Mouse (Mus musculus) megakaryocyte-erythroid progenitor cell, adult 5-6 weeks (primary cell): ENCODE data around the gene Taf6l. TPM values are rescaled to one million over a fixed set of nuclear protein-coding genes. Genes with fewer than 3 reads are reported as not detected.

ENCODE experiments used
- ATAC-seq: replicated peaks from 2 replicates; pipeline ENCODE4 v1.8.0; 2016; ENCODE audit warnings: mild to moderate bottlenecking, inconsistent platforms; ENCODE audit not compliant: severe bottlenecking, poor library complexity, low FRiP score, low TSS enrichment
- total RNA-seq, 2 experiments: library from RNA; stranded (forward) in 1 of 2; stranded (reverse) in 1 of 2; fragments of 200-1000, 215-1000 nt in 1 of 2; fragments of >200 nt in 1 of 2; fragmentation: Nextera tagmentation in 1 of 2; gene quantifications; 2 replicates each; pipeline ENCODE4 v1.2.3; 2014 to 2017

Taf6l gene
- total RNA-seq (2014; fragmentation: Nextera tagmentation) (13.2 and 16.1 TPM in 2 replicates), total RNA-seq (2017) (7.6 and 12.0 TPM in 2 replicates)

DNA sequence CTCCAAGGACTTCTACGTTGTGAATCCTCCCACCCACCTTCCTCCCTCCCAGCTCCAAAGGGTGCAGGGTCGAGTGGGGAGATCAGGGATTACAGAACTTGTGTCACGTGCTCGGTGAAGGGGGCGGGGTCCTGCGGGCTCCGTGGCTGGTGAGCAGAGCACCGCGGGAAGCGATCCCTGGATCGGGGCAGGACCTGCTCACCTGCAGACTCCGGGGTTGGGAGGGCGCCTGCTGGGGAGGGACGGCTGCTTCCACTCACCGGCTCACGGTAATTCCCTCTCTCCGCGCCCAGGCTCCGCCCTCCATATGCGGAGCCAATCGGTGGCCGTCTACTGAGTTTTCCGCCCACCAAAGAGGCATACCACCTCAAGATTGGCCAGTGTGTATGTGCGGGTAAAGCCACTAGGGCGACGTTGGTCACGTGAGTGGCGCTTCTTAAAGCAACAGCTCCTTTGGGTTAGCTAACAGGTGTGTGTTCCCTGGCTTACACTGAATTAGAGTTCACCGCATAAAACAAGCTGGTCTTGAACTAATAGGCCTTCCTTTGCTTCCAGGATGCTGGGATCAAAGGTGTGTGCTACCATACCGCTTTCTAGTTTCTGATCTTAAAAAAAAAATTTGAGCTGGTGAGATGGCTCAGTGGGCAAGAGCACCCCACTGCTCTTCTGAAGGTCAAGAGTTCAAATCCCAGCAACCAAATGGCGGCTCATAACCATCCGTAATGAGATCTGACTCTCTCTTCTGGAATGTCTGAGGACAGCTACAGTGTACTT lies at the start of gene Taf6l:
Gene Taf6l (minus strand): TSS at position 410 of the 774 bp plus-strand sequence.
- ATAC-seq: peak; percentile 99

DNA sequence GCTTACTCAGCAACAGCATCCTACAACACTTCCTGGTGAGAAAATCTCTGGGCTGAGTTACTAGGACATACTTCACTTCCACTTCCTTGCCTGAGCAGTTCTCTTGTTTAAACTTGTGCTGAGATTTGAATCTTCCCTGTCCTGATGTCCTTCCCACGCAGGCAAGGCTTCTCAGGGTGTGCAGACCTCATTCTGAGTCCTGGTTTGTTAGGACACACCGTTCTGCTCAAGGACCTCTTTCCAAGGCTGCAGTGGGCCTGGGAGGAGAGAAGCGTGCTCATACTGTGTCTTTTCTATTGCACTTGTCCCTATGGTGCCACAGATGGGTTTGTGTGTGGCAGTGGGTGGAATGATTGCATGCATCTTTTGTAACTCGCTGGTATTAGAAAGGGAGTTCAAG lies 46.8 kb upstream of the Taf6l start:
- no peak for ATAC-seq

DNA sequence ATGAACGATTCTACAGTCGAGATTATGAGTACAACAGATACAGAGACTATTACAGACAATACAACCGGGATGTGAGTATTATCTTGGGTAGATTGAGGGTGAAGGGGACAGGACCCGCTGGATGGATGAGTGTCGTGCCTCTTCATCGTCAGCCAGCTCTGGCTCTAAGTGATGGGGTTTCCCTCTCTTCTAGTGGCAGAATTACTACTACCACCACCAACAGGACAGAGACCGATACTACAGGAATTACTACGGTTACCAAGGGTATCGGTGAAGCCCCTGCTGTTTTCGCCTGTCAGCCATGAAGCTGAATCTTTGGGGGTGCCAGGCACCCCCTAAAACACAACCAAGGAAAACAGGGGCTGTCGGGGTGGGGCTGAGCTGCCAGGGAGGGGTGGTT lies 45.0 kb upstream of the Taf6l start:
- 0 out of 2 replicates have a peak, but pooled peaks have one; percentile 35 for ATAC-seq

DNA sequence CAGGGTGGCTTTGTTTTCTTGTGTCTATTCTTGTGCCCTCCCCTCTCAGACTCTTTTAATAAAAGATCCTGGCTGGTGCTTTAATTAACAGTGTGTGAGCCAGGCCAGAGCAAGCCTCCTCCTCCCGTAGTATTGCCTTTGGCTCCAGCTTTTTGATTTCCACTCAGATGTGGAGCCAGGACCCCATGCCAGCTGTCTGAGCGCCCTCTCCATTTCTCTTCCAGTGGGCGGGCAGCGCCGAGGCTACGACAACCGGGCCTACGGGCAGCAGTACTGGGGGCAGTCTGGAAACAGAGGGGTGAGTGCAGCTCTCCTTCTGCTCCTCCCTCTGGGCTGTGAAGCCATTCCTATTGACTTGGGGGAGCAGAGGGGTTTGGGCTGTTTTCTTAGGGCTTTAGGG lies 44.4 kb upstream of the Taf6l start:
- no peak for ATAC-seq

DNA sequence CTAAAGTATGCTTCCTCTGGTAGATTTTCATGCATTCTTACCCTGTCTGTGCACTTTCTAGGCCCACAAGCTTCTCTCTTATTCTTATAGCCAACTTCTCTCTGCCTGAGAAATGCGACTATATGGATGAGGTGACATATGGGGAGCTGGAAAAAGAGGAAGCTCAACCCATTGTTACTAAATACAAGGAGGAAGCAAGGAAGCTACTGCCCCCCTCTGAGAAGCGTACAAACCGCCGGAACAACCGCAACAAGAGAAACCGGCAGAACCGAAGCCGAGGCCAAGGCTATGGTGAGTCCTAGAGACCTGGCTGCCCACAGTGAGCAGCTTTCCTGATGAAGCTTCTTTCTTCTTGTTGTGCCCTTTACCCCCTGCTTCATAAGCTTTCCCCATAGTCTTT lies 43.4 kb upstream of the Taf6l start, which contains the start of gene AC129217.1:
Gene AC129217.1 (plus strand): TSS at position 114 of the 400 bp plus-strand sequence.
- no peak for ATAC-seq

DNA sequence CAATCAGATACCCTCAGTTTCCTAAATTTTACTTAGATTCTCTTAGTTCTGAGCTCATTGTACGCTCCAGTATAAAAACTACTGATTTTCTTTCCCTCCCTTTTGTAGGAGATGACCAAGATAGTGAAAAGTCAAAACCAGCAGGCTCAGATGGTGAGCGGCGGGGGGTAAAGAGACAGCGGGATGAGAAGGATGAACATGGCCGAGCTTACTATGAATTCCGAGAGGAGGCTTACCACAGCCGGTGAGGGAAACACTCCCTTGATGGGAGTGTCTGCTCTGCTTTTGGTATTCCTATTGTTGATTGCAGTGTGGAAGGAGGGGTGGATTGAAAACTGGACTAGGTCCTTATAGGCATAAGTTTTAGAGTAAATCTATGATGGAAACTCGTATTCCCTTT lies 36.5 kb upstream of the Taf6l start:
- ATAC-seq: no peak

DNA sequence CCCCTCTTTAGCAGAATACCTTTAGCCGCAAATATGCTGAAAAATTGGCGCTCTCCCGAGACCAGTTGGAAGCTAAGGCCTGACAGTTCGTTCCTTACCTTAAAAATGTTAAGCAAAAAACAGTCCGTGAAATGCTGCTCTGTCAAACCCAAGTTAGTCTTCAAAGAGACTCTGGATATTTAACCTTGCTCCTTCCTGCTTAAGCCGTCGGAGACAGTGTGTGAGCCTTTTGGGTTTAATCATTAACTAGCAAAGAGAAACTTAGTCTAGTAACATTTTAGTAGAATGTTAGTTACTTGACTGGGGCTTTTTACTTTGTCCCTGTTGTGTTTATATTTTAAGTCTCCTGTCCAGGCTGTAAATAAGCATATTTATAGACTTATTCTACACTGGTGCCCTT lies 34.9 kb upstream of the Taf6l start:
- ATAC-seq: no peak

DNA sequence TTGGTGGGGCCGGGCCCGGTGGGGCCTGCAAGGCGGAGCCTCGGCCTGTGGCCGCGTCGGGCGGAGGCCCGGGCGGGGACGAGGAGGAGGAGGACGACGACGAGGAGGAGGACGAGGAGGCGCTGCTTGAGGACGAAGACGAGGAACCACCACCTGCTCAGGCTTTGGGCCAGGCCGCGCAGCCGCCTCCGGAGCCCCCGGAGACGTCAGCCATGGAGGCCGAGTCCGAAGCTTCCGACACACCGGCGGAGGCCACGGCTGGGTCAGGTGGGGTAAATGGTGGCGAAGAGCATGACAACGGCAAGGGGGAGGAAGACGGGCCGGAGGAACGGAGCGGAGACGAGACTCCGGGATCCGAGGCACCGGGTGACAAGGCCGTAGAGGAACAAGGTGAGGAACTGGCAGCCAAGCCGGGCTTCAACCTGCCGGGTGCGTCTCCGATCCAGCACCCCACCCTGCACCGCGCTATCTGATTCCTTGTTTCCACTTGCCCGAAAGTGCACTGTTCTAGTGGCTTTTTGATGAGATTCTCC lies 34.3 kb upstream of the Taf6l start:
- no peak for ATAC-seq

DNA sequence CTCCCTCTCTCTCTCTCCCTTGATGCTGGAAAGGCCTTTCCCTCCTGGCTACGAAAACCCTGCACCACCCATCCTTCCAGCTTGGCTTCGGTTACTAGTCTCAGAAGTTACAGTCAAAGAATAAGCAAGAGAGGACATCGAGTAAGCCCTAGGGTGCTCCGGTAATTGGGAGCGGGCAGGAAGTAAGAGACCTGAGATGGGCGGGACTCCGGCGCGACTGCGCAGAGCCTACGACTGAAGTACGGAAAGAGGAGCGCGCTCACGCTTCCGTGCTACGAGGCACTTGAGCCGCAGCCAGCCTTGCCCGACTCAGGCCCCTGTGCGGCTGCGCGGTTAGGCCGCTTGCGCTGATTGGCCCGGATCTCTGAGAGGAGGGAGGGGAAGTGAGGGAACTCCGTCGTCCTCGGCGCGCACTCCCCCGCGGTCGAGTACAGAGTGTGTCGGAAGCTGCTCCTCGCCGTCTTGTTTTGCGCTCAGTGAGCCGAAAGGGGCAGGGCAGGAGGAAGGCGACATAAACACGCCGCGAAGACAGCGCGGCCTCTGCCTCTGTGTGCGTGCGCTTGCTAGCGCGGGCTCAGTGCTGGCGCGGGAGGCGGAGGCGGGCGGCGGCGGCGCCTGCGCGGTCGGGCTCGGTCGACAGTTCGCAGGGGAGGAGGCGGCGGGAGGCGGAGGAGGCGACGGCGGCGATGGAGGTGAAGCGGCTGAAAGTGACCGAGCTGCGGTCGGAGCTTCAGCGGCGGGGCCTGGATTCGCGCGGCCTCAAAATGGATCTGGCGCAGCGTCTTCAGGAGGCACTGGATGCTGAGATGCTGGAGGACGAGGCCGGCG lies 33.6 kb upstream of the Taf6l start, which contains the start of gene Hnrnpul2:
Gene Hnrnpul2 (plus strand): TSS at position 415 of the 828 bp plus-strand sequence.
- ATAC-seq: peak; percentile 90

DNA sequence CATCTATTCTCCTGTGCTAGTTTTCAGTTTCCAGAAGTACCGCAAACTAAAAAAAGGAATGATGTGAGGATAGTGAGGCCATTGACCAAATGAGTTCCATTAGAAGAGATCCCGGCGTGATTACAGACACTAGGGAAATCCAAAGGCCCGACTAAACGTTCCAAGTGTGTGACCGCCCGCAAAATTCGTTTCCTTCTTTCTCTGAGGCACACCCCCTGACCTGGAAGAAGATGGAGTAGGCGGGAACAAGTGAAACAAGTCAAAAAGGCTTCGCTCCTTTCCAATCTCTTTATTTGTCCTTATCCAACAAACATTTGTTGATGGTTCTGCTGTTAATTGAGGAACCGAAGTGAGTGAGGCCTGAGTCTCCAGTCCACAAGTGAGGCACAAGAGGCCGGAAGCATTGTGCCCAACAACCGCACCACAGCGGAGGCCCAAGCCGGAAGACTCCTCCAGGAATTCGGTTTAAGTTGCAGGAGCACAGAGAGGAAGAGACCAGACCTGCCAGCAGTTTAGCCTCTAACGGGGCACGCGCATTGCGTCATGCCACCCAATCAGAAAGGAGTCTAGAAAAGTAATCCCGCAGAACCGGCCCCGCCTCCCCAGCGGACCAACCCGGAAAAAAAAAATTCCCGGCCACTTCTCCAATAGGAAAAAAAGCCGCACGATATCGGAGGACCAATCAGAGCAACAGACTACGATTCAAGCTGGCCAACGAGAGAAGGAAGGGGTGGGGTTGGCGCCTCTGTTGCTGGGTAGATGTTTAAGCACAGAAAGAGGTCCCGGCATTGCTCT lies 32.8 kb upstream of the Taf6l start, which contains the start of gene Ttc9c:
Gene Ttc9c (minus strand): TSS at position 533 of the 795 bp plus-strand sequence.
- ATAC-seq: peak; percentile 82

DNA sequence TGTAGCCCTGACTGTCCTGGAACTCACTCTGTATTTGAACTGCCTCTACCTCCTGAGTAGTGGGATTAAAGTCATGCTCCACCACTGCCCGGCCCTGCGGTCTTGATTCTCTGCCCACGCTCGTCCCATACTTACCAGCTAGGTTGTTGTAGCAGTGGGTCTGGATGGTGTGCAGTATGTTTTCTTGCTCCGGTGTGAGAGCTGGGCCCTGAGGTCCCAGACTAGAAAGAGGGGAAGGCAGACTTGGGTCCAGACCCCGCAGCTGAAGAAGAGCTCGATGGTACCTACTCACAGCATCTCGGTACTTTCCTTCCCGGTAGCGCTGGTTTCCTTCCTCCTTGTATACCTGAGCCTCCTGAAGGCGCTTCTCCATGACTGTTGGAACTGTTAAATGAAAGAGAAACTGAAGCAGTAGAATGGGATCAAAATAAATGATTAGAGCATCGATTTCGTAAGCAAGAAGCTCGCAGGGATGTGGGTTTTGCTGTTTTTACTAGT lies 32.1 kb upstream of the Taf6l start:
- no peak for ATAC-seq

DNA sequence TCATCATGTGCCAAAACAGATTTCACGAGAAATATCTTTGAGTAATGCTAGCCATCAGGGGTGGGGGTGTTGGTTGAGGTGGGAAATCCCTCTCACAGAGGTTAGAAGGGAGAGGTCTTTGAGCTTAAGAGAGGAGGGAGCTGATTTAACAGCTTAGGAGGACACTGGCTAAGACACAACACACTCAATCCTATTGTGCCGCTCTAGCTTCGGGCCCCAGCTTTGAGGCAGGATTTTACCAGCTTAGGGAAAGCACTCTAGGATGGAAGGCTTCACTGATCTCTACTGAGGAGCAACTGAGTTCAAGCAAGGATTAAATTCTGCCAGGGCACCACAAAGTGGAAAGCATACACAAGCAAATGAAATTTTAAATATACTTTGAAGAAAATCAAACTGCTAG lies 30.8 kb upstream of the Taf6l start:
- no peak for ATAC-seq

DNA sequence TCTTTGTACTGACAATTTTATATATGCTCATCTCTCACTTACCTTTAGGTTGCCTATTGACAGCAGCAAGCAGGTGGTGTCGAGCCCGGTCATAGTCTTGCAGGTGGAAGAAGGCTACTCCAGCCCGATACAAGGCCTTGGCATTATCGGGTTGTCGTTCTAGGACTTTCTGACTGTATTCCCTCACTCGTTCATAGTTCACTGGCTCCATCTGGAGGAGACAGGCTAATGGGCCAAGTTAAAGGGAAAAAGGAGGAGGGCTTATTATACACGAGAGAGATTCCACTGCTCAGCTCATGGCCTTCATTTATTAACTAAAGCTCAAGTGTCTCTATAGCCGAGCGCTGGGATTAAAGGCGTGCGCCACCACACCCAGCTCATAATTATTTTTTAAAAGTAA lies 29.6 kb upstream of the Taf6l start:
- no peak for ATAC-seq

DNA sequence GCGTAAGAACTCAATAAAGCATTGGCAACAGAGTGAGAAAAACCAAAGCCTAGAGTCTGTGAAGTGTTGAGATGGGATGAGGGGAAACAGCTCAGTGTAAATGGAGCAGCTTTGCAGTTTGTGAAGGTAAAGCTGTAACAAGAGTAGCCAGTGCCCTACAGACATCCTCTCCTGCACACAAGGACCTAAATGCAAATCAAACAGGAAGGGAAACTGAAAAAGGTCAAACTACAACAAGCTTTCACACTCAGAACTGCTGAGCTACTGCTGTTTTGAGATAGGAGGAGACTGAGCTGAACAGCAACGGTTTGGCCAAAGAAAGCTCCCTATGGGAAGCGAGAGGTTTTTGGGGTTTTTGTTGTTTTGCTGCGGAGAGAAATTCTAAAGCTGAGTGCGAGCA lies 20.6 kb upstream of the Taf6l start:
- no peak for ATAC-seq

DNA sequence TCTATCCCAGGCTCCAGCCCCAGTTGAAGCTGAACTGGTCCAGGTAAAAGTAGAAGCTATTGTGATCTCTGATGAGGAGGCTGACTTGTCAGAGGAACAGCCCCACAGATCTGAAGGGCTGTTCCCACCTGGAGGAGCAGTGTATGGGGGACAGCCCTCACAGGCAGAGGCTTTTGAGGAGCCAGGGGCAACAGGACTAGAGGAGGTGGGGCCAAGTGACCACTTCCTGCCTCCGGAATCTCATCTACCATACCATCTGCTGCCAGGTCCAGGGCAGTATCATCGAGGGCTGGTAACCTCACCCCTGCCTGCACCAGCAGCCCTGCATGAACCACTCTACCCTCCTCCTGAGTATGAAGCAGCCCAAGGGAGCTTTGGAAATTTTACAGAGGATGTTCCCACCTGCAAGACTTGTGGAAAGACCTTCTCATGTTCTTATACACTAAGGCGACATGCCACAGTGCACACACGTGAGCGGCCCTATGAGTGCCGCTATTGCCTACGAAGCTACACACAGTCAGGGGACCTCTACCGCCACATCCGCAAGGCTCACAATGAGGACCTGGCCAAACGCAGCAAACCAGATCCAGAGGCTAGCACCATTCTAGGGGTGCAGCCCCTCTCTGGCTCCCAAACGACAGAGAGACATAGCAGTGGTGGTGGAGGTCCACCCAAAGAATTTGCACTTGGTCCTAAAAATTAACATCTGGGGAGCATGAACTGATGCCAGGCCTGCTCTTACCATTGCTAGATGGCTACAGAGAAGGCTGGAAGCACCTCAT lies 17.9 kb upstream of the Taf6l start:
- no peak for ATAC-seq

DNA sequence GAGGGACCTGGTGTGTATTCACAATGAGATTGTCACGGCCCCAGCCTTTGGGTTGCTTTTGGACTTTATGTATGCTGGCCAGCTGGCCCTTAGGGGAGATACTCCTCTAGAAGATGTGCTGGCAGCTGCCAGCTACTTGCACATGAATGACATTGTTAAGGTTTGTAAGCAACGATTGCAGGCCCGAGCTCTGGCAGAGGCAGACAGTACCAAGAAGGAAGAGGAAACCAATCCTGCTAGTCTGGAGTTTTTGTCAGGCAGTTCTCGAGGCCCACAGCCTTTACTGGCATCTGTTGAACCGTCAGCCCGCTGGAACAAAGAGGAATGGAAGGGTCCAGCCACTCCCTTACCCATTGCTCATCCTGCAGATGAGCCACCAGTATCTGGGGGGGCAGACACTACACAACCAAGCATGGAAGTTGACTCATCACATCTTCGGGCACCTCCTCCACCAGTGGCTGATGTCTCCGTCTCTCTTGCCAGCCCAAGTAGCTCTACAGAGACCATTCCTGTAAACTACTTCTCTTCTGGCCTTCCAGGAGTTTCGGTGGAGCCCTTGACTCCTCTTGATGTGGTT lies 17.1 kb upstream of the Taf6l start:
- no peak for ATAC-seq

DNA sequence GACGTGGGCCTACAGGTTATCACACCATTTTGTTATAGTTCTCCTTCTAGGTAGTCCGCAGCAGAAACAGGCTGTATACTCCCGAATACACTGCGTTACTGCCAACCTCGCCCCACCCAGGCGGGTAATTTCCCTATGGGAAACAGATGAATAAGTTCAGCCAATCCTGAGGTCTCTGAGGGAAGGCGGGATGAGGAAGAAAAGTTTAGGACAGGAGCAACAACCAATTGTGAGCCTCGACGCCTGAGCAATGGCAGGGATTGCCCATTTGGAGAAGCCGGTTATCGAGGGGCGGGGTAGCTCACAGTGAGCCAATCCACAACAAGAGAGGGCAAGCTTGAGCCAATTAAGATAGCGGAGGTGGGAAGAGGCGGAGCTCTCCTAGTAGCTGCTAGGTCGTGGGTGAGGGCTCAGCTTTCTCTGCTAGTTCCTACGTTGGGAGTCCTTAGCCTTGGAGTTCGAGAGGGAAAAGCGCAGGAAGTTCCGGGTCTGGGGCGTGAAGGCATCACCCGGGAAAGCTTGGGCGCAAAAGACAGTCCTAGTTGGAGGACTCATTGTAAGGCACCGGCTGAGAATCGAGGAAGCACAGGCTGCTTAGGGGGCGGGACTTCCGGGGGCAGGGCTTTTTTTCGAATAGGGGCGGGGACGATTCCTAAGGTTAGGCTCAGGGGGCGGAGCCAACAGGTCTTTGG lies 16.1 kb upstream of the Taf6l start, which contains the start of gene Zbtb3:
Gene Zbtb3 (plus strand): TSS at position 426 of the 692 bp plus-strand sequence.
- peak; percentile 95 for ATAC-seq
